Mouse (Mus musculus) hindbrain, embryonic 12.5 days (tissue): Measurements from ENCODE around the gene Map3k9. TPM values are rescaled to one million over a fixed set of nuclear protein-coding genes. Genes with fewer than 3 reads are reported as not detected.

Experiments used
- ATAC-seq: fragments of 200-750 bp; cut with Nextera tagmentation; 2 replicates; pipeline ENCODE4 v1.8.0; 2017; ENCODE audit warnings: moderate TSS enrichment; ENCODE audit not compliant: low FRiP score
- H3K27ac ChIP-seq: fragments of 300-500 bp; sonication (generic); 2 replicates; pipeline ENCODE4 v1.5.1; 2016; ENCODE audit warnings: mild to moderate bottlenecking
- H3K27me3 ChIP-seq: fragments of 300-500 bp; sonication (generic); 2 replicates; pipeline ENCODE4 v1.6.1; 2016; ENCODE audit warnings: mild to moderate bottlenecking
- H3K36me3 ChIP-seq: fragments of 300-500 bp; sonication (generic); 2 replicates; pipeline ENCODE4 v1.6.1; 2016; ENCODE audit warnings: mild to moderate bottlenecking
- H3K4me1 ChIP-seq: fragments of 300-500 bp; sonication (generic); 2 replicates; pipeline ENCODE4 v1.6.1; 2016
- H3K4me2 ChIP-seq: fragments of 300-500 bp; sonication (generic); replicated peaks from 2 replicates; pipeline ENCODE4 v1.6.1; 2016; ENCODE audit warnings: mild to moderate bottlenecking
- H3K4me3 ChIP-seq: fragments of 300-500 bp; sonication (generic); 2 replicates; pipeline ENCODE4 v1.5.1; 2016; ENCODE audit warnings: mild to moderate bottlenecking
- H3K9ac ChIP-seq: fragments of 300-500 bp; sonication (generic); 2 replicates; pipeline ENCODE4 v1.6.1; 2016; ENCODE audit warnings: mild to moderate bottlenecking, moderate library complexity
- H3K9me3 ChIP-seq: fragments of 300-500 bp; sonication (generic); replicated peaks from 2 replicates; pipeline ENCODE4 v1.6.1; 2016; ENCODE audit warnings: mild to moderate bottlenecking
- WGBS: fragments of 180-500 bp; shearing (Covaris S2); methylation state at CpG from one replicate; pipeline ENCODE4 v1.1.7; 2016; 5-methylcytosine and 5-hydroxymethylcytosine counted together
- polyA plus RNA-seq: library from polyadenylated mRNA; unstranded; fragments of >200 nt; fragmentation: Nextera tagmentation; extraction: Ambion mirVana; gene quantifications from 2 replicates; pipeline ENCODE4 v1.2.1, GENCODE M21; 2016

The Map3k9 gene
- polyA plus RNA-seq, 1 experiment from 2014 or later = 8.3 TPM

DNA sequence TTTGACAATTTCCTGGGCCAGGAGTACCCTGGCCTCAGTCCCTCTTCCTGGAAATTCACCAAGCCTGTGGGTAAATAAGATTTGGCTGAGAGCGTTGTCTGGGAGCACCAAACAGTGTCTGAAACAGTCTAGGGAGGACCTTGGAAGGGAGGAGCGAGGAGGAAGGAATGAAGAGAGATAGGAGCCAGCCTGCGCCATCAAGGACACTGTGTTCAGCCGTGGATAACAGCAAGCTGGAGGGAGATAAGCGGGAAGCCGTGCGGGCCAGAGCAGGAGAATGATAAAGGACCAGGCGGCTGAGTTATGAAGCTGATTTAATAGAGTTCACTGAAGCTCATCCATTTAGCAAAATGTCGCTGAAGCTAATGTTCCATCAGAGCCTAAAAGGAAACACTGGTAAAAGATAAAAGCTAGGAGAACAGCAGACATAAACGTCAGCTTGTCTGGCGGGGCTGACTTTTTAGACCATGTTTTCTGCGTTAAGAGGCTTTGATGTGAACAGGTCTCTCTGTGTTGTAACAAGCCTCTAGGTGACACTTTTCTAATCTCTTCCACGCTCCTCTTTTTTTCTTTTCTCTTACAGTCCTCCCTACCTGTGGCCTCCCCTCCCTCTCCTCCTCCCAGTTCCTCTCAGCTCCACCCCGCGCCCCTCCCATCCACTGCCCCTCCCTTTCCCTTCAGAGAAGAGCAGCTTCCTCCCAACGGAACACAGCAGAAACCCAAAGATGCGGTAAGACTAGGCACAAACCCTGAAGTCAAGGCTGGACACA is 26.0 kb upstream of the Map3k9 start:
- peak overlapping the region; percentile 4; the same call in 1 of the 2 replicates for H3K27ac ChIP-seq

DNA sequence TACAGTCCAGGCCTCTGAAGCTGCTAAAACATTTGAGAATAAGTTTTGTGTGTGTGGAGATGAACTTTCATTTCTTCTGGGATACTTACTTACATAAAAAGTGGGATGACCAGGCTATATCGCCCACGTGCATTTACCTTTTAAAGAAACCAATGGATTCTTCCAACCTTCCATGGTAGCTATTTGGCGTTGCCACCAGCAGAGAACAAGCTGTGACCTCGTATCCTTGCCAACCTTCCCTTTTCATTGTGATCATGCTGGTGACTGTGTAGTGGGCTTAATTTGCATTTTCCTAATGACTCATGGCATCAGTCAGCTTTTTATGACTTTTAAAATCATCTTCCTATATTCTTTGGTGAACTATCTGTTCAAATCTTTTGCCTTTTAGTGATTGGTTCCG is 25.1 kb upstream of the Map3k9 start:
- WGBS = 84% methylated on average over 5 of the region's 5 CpGs
- Histone ChIP-seq H3K4me1 (peaks cover 23% of the 10 kb centered on the region), H3K27me3 (peaks cover 10% of the 10 kb centered on the region), H3K4me2 (no peak overlapping the region), H3K27ac (no peak overlapping the region), H3K9ac (no peak overlapping the region), H3K4me3 (no peak overlapping the region), H3K9me3 (no peaks in the 10 kb centered on the region), H3K36me3 (no peaks in the 10 kb centered on the region)
- ATAC-seq = no peak

More for the DNA sequence above, 26.0 kb upstream of the Map3k9 start:
- H3K27me3 ChIP-seq = peaks cover 10% of the 10 kb centered on the region
- H3K9ac ChIP-seq = 0 out of 2 replicates have a peak overlapping the region, but pooled peaks have one; percentile 23
- peaks cover 23% of the 10 kb centered on the region for H3K4me1 ChIP-seq
- H3K9me3 ChIP-seq = no peaks in the 10 kb centered on the region
- no peaks in the 10 kb centered on the region for H3K36me3 ChIP-seq
- peak overlapping the region; percentile 19 for H3K4me3 ChIP-seq
- WGBS = 22% methylated on average over 17 of the region's 17 CpGs
- peak; percentile 38; the same call in 1 of the 2 replicates for ATAC-seq
- H3K4me2 ChIP-seq = peak overlapping the region; percentile 56

DNA sequence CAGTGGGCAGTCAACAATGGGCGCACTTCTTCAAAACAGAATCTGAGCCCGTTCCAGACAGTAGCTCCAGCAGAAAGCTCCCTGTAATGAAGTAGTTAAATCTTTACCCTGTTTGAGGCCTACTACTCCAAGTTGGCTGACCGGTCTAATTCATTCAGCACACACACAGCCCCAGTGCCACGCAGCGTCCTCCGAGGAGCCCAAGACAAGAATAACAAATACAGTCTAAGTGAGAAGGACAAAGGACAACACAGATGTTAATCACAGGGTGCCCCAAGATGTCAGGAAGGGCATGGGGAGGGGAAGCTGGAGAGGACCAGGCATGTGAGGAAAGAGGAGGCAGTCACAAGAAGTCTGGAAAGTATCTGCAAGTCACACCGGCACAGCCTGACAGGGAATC is 22.8 kb upstream of the Map3k9 start:
- H3K27me3 ChIP-seq = peaks cover 10% of the 10 kb centered on the region
- H3K4me3 ChIP-seq = no peak overlapping the region
- no peak overlapping the region for H3K4me2 ChIP-seq
- H3K27ac ChIP-seq = no peak overlapping the region
- ATAC-seq = no peak
- H3K9ac ChIP-seq = no peak overlapping the region
- peaks cover 17% of the 10 kb centered on the region for H3K4me1 ChIP-seq
- H3K9me3 ChIP-seq = no peaks in the 10 kb centered on the region
- WGBS = 25% methylated on average over 7 of the region's 7 CpGs
- no peaks in the 10 kb centered on the region for H3K36me3 ChIP-seq

DNA sequence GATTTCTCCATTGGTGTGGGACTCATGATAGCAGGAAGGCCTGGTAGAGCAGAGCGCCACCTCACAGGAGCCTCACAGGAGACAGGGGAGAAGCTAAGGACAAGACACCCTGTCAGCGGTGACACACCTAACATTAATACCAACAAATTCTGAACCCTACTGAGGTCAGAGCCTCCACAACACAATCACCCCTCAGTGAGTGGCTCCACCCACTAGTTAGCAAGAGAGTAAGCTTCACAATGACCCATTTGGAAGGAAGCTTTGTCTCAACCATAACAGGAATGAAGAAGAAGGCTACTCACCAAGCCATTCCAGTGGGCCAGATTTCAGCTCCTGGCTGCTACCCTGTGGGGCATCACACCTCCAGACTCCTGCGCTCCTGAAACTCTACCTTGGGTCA is 22.0 kb upstream of the Map3k9 start:
- WGBS = 97% methylated on average over 3 of the region's 3 CpGs
- no peak for ATAC-seq
- H3K4me3 ChIP-seq = no peak overlapping the region
- no peak overlapping the region for H3K9ac ChIP-seq
- H3K4me2 ChIP-seq = no peak overlapping the region
- H3K9me3 ChIP-seq = no peaks in the 10 kb centered on the region
- peaks cover 13% of the 10 kb centered on the region for H3K4me1 ChIP-seq
- no peaks in the 10 kb centered on the region for H3K36me3 ChIP-seq
- peaks cover 10% of the 10 kb centered on the region for H3K27me3 ChIP-seq
- no peak overlapping the region for H3K27ac ChIP-seq

DNA sequence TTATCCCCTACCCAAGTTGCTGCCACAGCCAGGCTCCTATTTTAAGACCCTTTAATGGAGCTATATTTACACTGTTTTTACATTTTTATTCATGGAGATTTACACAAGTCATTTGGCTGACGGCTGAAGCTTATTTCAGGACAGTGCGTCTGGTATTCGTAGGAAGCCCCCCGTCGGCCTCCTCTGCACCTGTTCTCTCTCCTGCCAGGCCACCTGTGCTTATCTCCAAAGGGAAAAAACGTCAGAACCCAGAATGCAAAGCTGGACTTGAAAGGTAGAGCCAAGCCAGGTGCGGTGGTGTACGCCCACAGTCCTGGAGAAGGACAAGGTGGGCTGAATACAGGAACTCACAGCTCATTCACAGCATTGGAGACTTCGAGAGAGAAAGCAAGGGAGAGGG is 20.2 kb upstream of the Map3k9 start:
- Histone ChIP-seq H3K27me3 (peaks cover 10% of the 10 kb centered on the region), H3K4me2 (no peak overlapping the region), H3K36me3 (no peaks in the 10 kb centered on the region), H3K27ac (no peak overlapping the region), H3K9me3 (no peaks in the 10 kb centered on the region), H3K4me3 (no peak overlapping the region), H3K4me1 (no peaks in the 10 kb centered on the region), H3K9ac (no peak overlapping the region)
- ATAC-seq = no peak
- 78% methylated on average over 9 of the region's 9 CpGs for WGBS

DNA sequence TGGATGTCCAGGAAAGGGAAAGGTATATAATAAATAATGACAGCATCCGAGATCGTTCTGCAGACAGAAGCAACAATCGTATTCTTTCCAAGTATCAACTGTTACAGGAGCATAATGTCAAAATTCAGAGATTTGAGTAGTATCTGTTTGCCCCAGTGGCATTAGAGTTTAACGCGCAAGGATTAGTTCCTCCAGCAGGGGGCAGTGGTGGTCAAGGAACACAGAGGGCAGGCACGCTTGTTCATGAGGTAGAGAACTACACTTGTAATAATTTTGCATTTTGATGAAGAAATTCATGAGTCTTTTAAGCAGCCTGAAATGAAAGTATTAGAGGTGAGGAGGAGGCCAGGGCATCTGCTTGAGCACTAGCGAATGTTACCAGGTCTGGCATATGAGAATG is 15.6 kb upstream of the Map3k9 start:
- H3K36me3 ChIP-seq = no peaks in the 10 kb centered on the region
- H3K4me1 ChIP-seq = no peaks in the 10 kb centered on the region
- H3K9ac ChIP-seq = no peak overlapping the region
- H3K27ac ChIP-seq = no peak overlapping the region
- no peak; the same call in 1 of the 2 replicates for ATAC-seq
- H3K4me2 ChIP-seq = no peak overlapping the region
- 8% methylated on average over 7 of the region's 7 CpGs for whole genome bisulfite sequencing
- H3K27me3 ChIP-seq = no peaks in the 10 kb centered on the region; the same call in 1 of the 2 replicates
- no peaks in the 10 kb centered on the region for H3K9me3 ChIP-seq
- H3K4me3 ChIP-seq = no peak overlapping the region

DNA sequence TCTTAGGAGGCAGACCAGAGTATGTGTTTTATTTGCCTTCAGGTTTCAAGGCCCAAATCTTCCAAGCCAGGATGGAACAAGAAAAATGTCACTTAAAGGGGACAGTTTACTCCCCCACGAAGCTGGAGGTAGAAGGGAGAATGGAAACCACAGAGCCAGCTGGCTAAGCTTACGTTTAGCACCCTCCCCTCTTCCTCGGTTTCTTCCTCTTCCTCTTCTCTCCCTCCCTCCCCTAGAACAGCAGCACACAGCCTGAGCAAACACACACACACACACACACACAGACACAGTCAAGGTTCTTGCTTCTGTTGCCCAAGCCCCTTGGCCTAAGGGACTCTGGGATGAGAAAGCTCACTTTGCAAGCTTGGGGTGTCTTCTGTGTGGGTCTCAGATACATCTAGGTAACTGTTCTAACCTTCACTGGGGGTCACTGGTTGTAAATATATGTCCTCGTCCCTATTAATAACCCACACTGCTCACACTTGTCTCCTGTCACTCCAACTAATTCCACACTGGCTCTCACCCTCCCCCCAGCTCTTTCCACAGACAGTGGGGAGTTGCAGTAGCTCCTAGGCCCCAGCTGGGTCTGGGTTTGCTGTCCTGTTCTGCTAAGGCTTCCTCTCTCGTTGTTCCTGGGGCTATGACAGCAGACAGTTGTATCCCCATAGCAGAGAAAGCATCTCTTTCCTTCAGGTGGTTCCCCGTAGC is 11.7 kb upstream of the Map3k9 start:
- Histone ChIP-seq H3K9me3 (no peaks in the 10 kb centered on the region), H3K27me3 (no peaks in the 10 kb centered on the region; the same call in 1 of the 2 replicates), H3K27ac (no peak overlapping the region), H3K4me1 (no peaks in the 10 kb centered on the region), H3K4me3 (no peak overlapping the region), H3K36me3 (no peaks in the 10 kb centered on the region), H3K4me2 (no peak overlapping the region), H3K9ac (no peak overlapping the region)
- ATAC-seq = no peak
- WGBS = 74% methylated on average over 6 of the region's 6 CpGs

DNA sequence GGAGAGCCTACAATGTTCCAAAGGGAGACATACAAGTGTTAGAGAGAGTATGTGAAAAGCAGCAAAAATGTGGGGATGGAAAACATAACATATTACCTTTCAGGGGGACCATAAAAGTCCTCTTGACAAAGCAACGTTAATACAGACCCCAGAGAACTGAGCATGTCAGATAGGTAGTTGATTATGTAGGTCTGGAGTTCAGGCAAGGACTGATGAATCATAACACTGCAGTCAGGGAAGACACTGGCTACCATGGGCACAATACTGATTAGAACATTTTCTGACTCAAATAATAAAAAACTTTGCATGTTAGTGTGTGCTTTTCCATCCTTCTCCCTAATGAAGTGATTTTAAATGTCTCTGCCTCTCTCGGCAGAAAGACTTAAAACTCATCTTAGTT is 8.5 kb upstream of the Map3k9 start:
- Histone ChIP-seq H3K36me3 (no peaks in the 10 kb centered on the region), H3K4me1 (no peaks in the 10 kb centered on the region), H3K27me3 (no peaks in the 10 kb centered on the region; the same call in 1 of the 2 replicates), H3K27ac (no peak overlapping the region), H3K4me3 (no peak overlapping the region), H3K9me3 (no peaks in the 10 kb centered on the region), H3K9ac (no peak overlapping the region), H3K4me2 (no peak overlapping the region)
- WGBS = 73% methylated on average over 2 of the region's 2 CpGs
- no peak for ATAC-seq

DNA sequence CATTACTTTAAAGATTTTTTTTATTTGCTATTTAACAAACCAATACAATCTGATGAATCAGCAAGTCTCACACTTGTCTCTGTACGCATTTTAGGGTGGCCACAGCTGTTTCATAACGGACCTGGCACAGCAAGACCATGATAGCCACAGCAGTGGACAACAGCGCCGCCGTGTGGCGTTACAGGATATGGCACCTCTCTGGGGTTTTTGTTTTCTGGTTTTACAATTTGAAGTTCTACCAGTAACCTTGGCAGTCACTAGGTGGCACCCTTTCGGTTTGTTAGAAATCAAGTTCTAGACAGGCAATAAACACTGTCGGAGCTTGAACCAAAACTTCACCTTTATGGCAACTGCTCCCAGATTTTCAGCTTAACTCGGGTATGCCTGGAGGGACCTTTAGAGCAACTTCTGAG is 7.7 kb upstream of the Map3k9 start:
- H3K36me3 ChIP-seq = no peaks in the 10 kb centered on the region
- H3K9ac ChIP-seq = no peak overlapping the region
- no peaks in the 10 kb centered on the region for H3K4me1 ChIP-seq
- peaks cover under 1% of the 10 kb centered on the region; the same call in 1 of the 2 replicates for H3K27me3 ChIP-seq
- ATAC-seq = no peak
- WGBS = 4% methylated on average over 9 of the region's 9 CpGs
- no peaks in the 10 kb centered on the region for H3K9me3 ChIP-seq
- no peak overlapping the region for H3K4me2 ChIP-seq
- no peak overlapping the region for H3K4me3 ChIP-seq
- H3K27ac ChIP-seq = no peak overlapping the region

DNA sequence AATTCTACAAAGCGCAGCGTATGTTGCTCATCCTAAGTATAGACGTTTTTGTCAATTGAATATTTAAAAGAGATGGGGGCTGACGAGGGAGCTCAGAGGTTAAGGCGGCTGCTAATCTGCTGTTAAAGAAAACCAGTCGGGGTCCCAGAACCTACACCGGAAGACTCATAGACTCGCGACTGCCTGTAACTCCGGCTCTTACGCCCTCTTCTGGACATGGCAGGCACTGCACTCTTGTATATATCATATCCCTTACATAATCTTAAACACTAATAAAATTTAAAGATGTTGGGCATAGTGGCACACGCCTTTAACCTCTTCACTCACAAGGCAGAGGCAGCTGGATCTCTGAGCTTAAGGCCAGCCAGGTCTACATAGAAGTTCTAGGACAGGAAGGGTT is 6.3 kb upstream of the Map3k9 start:
- no peak for ATAC-seq
- 48% methylated on average over 12 of the region's 12 CpGs for WGBS
- no peak overlapping the region for H3K4me2 ChIP-seq
- no peaks in the 10 kb centered on the region for H3K36me3 ChIP-seq
- no peak overlapping the region for H3K9ac ChIP-seq
- H3K9me3 ChIP-seq = no peaks in the 10 kb centered on the region
- H3K27ac ChIP-seq = no peak overlapping the region
- peaks cover 6% of the 10 kb centered on the region for H3K27me3 ChIP-seq
- H3K4me1 ChIP-seq = no peaks in the 10 kb centered on the region
- no peak overlapping the region for H3K4me3 ChIP-seq

DNA sequence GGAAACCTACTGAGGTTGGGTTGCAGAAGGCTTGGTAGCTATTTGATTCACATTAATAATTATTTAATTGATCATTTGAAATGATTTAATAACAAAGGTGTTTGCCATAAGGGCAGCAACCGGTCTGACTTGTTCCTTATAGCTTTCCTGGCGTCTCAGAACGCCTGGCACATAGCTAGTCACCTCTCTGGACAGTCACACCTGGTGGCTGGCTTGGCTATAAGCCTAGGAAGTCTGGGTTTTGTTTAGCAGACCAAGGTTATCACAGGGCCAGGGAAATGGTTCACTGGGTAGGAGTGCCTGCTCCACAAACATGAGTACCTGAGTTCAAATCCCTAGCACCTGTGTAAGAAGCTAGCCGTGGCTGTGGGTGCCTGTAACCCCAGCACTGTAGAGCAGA is 2.3 kb upstream of the Map3k9 start:
- Histone ChIP-seq H3K27ac (no peak overlapping the region), H3K9ac (no peak overlapping the region), H3K4me1 (peaks cover 14% of the 10 kb centered on the region), H3K27me3 (peaks cover 24% of the 10 kb centered on the region), H3K4me2 (no peak overlapping the region), H3K36me3 (no peaks in the 10 kb centered on the region), H3K4me3 (no peak overlapping the region), H3K9me3 (no peaks in the 10 kb centered on the region)
- WGBS = 80% methylated on average over 4 of the region's 4 CpGs
- ATAC-seq = no peak

DNA sequence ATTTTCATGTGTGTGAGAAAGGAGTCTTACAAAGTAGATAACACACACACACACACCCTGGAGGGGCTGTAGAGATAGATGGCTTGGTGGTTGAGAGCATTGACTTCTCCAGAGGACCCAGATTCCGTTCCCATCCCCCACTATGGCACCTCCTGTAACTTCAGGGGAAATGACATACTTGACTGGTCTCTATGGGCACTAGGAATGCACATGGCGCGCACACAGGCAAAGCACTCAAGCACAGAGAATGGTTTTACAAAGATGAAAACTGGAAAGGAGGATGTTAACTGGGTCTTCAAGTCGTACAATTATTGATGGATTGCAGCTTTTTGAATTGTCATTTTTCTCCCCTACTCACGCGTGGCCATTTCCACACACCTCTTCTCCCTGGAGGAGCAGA is 1.6 kb upstream of the Map3k9 start:
- Histone ChIP-seq H3K27me3 (peaks cover 28% of the 10 kb centered on the region), H3K9me3 (no peaks in the 10 kb centered on the region), H3K36me3 (no peaks in the 10 kb centered on the region), H3K27ac (no peak overlapping the region), H3K4me2 (no peak overlapping the region), H3K9ac (no peak overlapping the region), H3K4me1 (peaks cover 20% of the 10 kb centered on the region), H3K4me3 (no peak overlapping the region)
- ATAC-seq = no peak
- WGBS = 76% methylated on average over 6 of the region's 6 CpGs
